Comparison of ENCODE assay signal across 9 mouse cellular contexts in the genomic region with DNA sequence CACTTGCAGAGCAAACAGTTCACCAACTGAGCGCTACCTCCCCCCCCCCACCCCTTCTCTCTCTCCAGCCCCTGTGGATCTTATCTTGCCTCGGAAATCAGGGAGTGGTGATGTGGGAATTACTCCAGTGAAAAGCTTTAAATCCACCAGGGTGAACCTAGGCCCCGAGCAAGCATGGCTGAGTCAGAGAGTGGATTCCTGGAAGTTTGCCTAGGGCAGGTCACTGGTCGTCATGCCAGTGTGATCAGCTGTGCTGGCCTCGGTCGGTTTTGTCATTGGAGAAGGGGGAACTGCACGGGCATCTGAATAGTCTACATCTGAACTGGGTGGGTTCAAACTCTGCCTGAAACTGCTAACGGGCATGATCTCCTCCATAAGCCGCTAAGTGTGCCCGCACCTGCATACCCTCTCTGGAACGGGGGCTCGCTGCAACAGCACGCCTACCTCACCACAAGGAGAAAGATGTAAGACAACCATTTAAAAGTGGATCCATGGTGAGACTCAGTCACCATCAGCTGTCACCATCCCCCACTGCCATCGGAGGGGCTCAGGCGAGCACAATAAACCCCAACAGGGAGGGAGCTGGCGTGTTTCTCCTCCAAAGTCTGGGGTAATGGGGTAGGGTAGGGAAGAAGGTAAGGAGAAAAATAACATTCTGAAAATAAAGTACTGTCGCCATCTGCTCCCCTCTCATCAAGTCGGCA.
DNase-seq lines count a peak whose midpoint lies in the region; ATAC-seq and TF ChIP-seq lines count a peak whose summit lies in the region.
"Had no signal": no experiment of that assay in that cellular context is flagged by ENCODE, and none has a peak within 500 bp of the region (broad histone marks: within the 10 kb centered on the region; RNA-seq: fewer than 3 reads in every experiment).

No protein-coding gene starts in this region.

- no peak overlapping the region for H3K4me3 ChIP-seq in neural tube, embryonic 12.5 days
- no peak overlapping the region for H3K4me3 ChIP-seq in kidney, embryonic 14.5 days (ENCODE audit: low read length)
- no peak overlapping the region for H3K4me3 ChIP-seq in stomach, embryonic 16.5 days (replicated peaks; ENCODE audit: low read length)
- no peak overlapping the region for H3K4me3 ChIP-seq in lung, postnatal 0 days (ENCODE audit: low read depth, low read length)
- H3K4me3 ChIP-seq: limb, embryonic 12.5 days had no signal

- H3K4me1 ChIP-seq in neural tube, embryonic 12.5 days: peaks cover 17% of the 10 kb centered on the region
- peaks cover 16% of the 10 kb centered on the region for H3K4me1 ChIP-seq in kidney, embryonic 14.5 days (ENCODE audit: control insufficient read depth, insufficient read depth, low read length)
- H3K4me1 ChIP-seq in stomach, embryonic 16.5 days (ENCODE audit: control insufficient read depth, insufficient read depth, low read length): no peaks in the 10 kb centered on the region
- no peaks in the 10 kb centered on the region for H3K4me1 ChIP-seq in lung, postnatal 0 days (ENCODE audit: insufficient read depth, low read depth, low read length)

- peak overlapping the region; percentile 47 for H3K27ac ChIP-seq in neural tube, embryonic 12.5 days
- H3K27ac ChIP-seq in kidney, embryonic 14.5 days (ENCODE audit: low read depth, low read length): no peak overlapping the region
- H3K27ac ChIP-seq in stomach, embryonic 16.5 days (ENCODE audit: low read length): no peak overlapping the region; the same call in 1 of the 2 replicates
- H3K27ac ChIP-seq in lung, postnatal 0 days (ENCODE audit: low read length): no peak overlapping the region
- H3K27ac ChIP-seq: limb, embryonic 12.5 days had no signal

- ATAC-seq in neural tube, embryonic 12.5 days (ENCODE audit: low FRiP score, low read depth): peak; percentile 29; the same call in 1 of the 2 replicates
- peak; percentile 43; the same call in 1 of the 2 replicates for ATAC-seq in kidney, embryonic 14.5 days (ENCODE audit: low FRiP score, low TSS enrichment)
- peak; percentile 85 for ATAC-seq in stomach, embryonic 16.5 days (ENCODE audit: insufficient read depth, low FRiP score)
- ATAC-seq in inflammation-experienced regulatory T-cells, adult 6 months: no peak
- no peak for ATAC-seq in lung, postnatal 0 days

- TF ChIP-seq CTCF in lung, postnatal 0 days (IDR thresholded peaks at IDR 0.05): no peak

- H3K27me3 ChIP-seq in neural tube, embryonic 12.5 days (replicated peaks): no peaks in the 10 kb centered on the region
- no peaks in the 10 kb centered on the region for H3K27me3 ChIP-seq in kidney, embryonic 14.5 days (ENCODE audit: control insufficient read depth, insufficient read depth, low read length)
- no peaks in the 10 kb centered on the region for H3K27me3 ChIP-seq in stomach, embryonic 16.5 days (ENCODE audit: control insufficient read depth, insufficient read depth, low read length)
- no peaks in the 10 kb centered on the region for H3K27me3 ChIP-seq in lung, postnatal 0 days (replicated peaks; ENCODE audit: insufficient read depth, low read length)
- H3K27me3 ChIP-seq: limb, embryonic 12.5 days had no signal

- no peak for TF ChIP-seq EP300 in lung, postnatal 0 days (IDR thresholded peaks at IDR 0.05)

- H3K9me3 ChIP-seq in neural tube, embryonic 12.5 days: no peaks in the 10 kb centered on the region
- no peaks in the 10 kb centered on the region for H3K9me3 ChIP-seq in kidney, embryonic 14.5 days (ENCODE audit: control insufficient read depth, low read length)
- H3K9me3 ChIP-seq in stomach, embryonic 16.5 days (replicated peaks; ENCODE audit: control insufficient read depth, low read length): no peaks in the 10 kb centered on the region
- H3K9me3 ChIP-seq in lung, postnatal 0 days (ENCODE audit: low read length): no peaks in the 10 kb centered on the region
- H3K9me3 ChIP-seq: limb, embryonic 12.5 days had no signal

- 70% methylated on average over 18 of the region's 18 CpGs for WGBS in neural tube, embryonic 12.5 days
- WGBS in kidney, embryonic 14.5 days: 57% methylated on average over 18 of the region's 18 CpGs
- WGBS in stomach, embryonic 16.5 days: 67% methylated on average over 18 of the region's 18 CpGs
- WGBS in lung, postnatal 0 days: 65% methylated on average over 18 of the region's 18 CpGs

- H3K9ac ChIP-seq in neural tube, embryonic 12.5 days: no peak overlapping the region
- H3K9ac ChIP-seq in kidney, embryonic 14.5 days (ENCODE audit: low read depth, low read length): no peak overlapping the region
- no peak overlapping the region for H3K9ac ChIP-seq in stomach, embryonic 16.5 days (ENCODE audit: low read length)
- H3K9ac ChIP-seq in lung, postnatal 0 days (replicated peaks; ENCODE audit: low read depth): no peak overlapping the region
- H3K9ac ChIP-seq: limb, embryonic 12.5 days had no signal

- DNase-seq in neural tube, embryonic 10.5 days (ENCODE audit: extremely low spot score, low spot score): no peak
- peak; percentile 49 for DNase-seq in gastrocnemius, postnatal 14 days
- DNase-seq in lung, postnatal 0 days (ENCODE audit: low spot score): no peak
- no peak for DNase-seq in left cerebral cortex, adult 8-10 months (ENCODE audit: low spot score in 2 of 2)

- H3K4me2 ChIP-seq in neural tube, embryonic 12.5 days (replicated peaks): peak overlapping the region; percentile 39
- H3K4me2 ChIP-seq in kidney, embryonic 14.5 days (replicated peaks; ENCODE audit: low read depth, low read length): no peak overlapping the region
- H3K4me2 ChIP-seq in stomach, embryonic 16.5 days (ENCODE audit: low read depth, low read length): no peak overlapping the region
- no peak overlapping the region for H3K4me2 ChIP-seq in lung, postnatal 0 days (replicated peaks; ENCODE audit: low read depth, low read length)
- H3K4me2 ChIP-seq: limb, embryonic 12.5 days had no signal

- no peaks in the 10 kb centered on the region for H3K36me3 ChIP-seq in neural tube, embryonic 12.5 days
- H3K36me3 ChIP-seq in kidney, embryonic 14.5 days (ENCODE audit: control insufficient read depth, insufficient read depth, low read length): no peaks in the 10 kb centered on the region
- no peaks in the 10 kb centered on the region for H3K36me3 ChIP-seq in stomach, embryonic 16.5 days (ENCODE audit: control insufficient read depth, insufficient read depth, low read length)
- H3K36me3 ChIP-seq in lung, postnatal 0 days (ENCODE audit: insufficient read depth, low read length): no peaks in the 10 kb centered on the region
- H3K36me3 ChIP-seq: limb, embryonic 12.5 days had no signal

- intact Hi-C loops in gastrocnemius, postnatal 14 days (cut with DNase I; ENCODE audit: low total_unique reads): loop anchor here (10.0 kb wide), 1 partner anchor 187 kb away; no protein-coding TSS in a partner anchor

Comparison
In these comparisons a context has a peak if more than half of its experiments do, and no peak if none do; other contexts are left out.
1. ATAC-seq: peak in neural tube, embryonic 12.5 days (single experiment), kidney, embryonic 14.5 days (single experiment) and stomach, embryonic 16.5 days (single experiment); none in inflammation-experienced regulatory T-cells, adult 6 months (single experiment) and lung, postnatal 0 days (single experiment).